Mouse (Mus musculus) lung, adult 2 months (tissue): ENCODE data around the gene S100a2. TPM values are rescaled to one million over a fixed set of nuclear protein-coding genes. Genes with fewer than 3 reads are reported as not detected.

Source experiments
- DNase-seq: peaks from one replicate; pipeline ENCODE4 v3.0.0; 2022
- H3K4me1 ChIP-seq: fragments of 200-500 bp; 2 replicates; pipeline ENCODE4 v1.6.1; 2011; ENCODE audit warnings: low read length; ENCODE audit not compliant: control insufficient read depth, insufficient read depth
- H3K4me3 ChIP-seq: fragments of 200-500 bp; replicated peaks from 2 replicates; pipeline ENCODE3; 2011; ENCODE audit warnings: low read depth, mild to moderate bottlenecking, control low read depth, low read length; ENCODE audit errors: extremely low read depth
- CTCF ChIP-seq: fragments of 200-500 bp; IDR thresholded peaks from 2 replicates; pipeline ENCODE4 v1.5.1; 2011; ENCODE audit warnings: mild to moderate bottlenecking, low read length, control low read depth; ENCODE audit not compliant: insufficient read depth
- POLR2A ChIP-seq: fragments of 200-500 bp; IDR thresholded peaks from 2 replicates; pipeline ENCODE4 v1.6.1; 2011; ENCODE audit warnings: low read depth, mild to moderate bottlenecking, control low read depth, low read length, borderline replicate concordance; ENCODE audit errors: extremely low read depth
- whole genome bisulfite sequencing: fragments of 180-500 bp; shearing (Covaris S2); methylation state at CpG from one replicate; pipeline ENCODE4 v1.1.7; 2018; 5-methylcytosine and 5-hydroxymethylcytosine counted together
- polyA plus RNA-seq: library from polyadenylated mRNA; depleted of rRNA; stranded (reverse); fragments of >200 nt; gene quantifications from 2 replicates; pipeline ENCODE4 v1.2.3, GENCODE M21; 2012; rRNA removed

The S100a2 gene
- polyA plus RNA-seq: not detected in 2 replicates

DNA sequence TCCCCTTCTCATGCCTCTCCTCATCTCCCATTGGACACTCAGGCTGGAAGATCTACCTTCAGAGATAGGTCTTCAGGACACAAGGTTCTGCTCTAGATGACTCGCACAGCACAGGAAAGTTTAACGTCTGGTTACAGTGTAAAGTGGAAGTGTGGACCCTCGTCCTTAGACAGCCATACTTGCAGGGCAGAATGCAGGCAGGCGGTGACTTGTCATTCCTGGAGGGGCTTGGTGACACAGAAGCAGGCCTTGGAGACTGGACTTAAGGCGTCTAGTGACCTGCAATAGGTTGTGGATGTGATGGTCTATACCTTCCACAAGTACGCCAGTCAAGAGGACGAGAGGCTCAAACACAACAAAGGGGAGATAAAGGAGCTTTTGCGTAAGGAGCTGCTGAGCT lies at the start of gene S100a2:
S100a2 (plus strand) TSS at position 301 of the 400 bp plus-strand sequence.
- peaks cover 12% of the 10 kb centered on the region for H3K4me1 ChIP-seq
- 91% methylated on average over 8 of the region's 8 CpGs for WGBS
- TF ChIP-seq CTCF: no peak
- TF ChIP-seq POLR2A: no peak

DNA sequence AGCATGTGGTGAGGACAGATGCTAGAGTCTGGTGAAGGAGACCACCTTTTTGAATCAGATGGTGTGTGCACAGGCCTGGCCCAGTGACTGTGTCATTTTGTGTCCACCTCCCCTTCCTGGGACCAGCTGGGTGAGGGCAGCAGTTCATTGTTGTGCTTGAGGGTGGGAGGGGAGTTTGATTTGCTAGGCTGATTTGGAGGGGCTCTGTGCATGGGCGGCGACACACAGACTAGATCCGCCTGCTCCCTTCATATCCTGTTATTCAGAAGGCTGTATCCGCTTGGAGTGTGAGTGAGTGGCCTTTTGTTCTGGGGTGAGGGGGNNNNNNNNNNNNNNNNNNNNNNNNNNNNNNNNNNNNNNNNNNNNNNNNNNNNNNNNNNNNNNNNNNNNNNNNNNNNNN lies 49.1 kb upstream of the S100a2 start:
- Histone ChIP-seq H3K4me3 (peak overlapping the region; percentile 71), H3K4me1 (peaks cover 11% of the 10 kb centered on the region)
- peak; percentile 30 for DNase-seq
- 42% methylated on average over 4 of the region's 4 CpGs for WGBS
- no peak for TF ChIP-seq CTCF
- TF ChIP-seq POLR2A: peak; percentile 95

More for the DNA sequence above, at the start of gene S100a2:
- no peak for DNase-seq
- H3K4me3 ChIP-seq: no peak within 1 kb of the TSS

DNA sequence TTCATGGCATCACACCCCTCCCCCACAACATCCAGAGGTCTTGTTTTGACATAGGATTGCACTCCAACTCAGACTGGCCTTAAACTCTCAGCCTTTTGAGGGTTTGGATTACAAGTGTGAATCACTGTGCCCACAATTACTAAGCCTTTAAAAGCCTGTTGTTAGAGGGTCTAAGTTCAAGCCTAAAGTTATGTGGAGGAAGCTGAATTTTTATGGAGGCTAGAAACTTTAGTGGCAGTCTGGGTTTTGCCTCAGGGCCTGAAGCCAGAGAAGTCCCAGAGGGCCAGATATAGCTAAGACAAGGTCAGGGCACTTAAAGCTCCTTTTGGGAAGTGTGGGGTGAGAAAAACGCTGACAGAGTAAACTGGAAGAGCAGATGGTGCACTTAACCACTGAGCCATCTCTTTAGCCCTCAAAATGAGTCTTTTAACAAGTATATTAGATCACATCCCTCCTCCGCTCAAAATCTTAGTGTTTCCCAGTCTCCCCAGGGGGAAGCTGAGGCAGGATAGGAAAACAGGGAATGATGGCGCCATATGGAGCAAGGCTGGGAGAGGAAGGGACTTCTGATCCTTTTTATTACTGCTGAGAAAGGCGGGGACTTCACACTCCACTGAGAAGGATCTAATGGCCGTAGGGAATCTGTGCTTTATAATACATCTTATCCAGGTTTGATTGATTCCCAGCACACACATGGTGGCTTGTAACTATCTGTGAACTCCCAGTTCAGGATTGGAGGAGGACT lies 40.2 kb upstream of the S100a2 start:
- TF ChIP-seq POLR2A: no peak
- TF ChIP-seq CTCF: no peak
- no peaks in the 10 kb centered on the region for H3K4me1 ChIP-seq
- 75% methylated on average over 5 of the region's 5 CpGs for WGBS
- DNase-seq: no peak
- H3K4me3 ChIP-seq: no peak overlapping the region

DNA sequence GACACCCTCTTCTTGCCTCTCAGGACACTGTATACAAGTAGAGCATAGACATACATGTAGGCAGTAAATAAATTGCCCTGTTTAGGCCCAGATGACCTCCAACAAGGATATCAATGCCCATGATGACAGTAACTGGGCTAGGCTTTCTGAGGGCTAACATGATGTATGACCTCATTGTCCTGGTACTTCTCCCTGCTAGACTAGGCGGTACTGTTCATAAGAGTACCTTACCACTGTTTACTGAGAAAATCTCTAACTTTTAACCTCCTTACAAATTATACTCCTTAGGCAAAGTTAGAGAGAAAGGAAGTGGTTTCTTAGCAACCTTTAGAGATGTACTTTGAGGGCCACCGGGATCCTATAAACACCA lies 39.6 kb upstream of the S100a2 start:
- 62% methylated on average over 2 of the region's 2 CpGs for WGBS
- TF ChIP-seq CTCF: no peak
- Histone ChIP-seq H3K4me1 (no peaks in the 10 kb centered on the region), H3K4me3 (no peak overlapping the region)
- no peak for DNase-seq

DNA sequence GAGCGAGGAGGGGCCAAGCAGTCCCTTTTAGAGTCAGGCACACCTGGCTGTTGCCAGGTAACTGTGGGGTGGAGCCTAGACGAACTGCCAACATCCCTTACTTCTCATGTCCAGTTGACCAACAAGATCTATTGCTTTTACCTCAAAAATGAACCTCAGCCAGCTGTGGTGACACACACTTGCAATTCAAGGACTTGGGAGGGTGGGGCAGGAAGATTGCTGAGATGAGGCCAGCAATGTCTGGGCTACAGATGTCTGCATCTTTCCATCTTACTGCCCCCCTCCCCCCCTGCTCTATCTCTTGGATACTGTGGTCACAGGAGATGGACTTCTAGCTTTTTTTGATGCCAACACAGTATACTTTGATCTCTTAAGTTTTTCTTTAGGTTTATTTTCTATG lies 37.8 kb upstream of the S100a2 start:
- no peak for TF ChIP-seq POLR2A
- TF ChIP-seq CTCF: no peak
- DNase-seq: no peak
- WGBS: 58% methylated on average over 2 of the region's 2 CpGs

DNA sequence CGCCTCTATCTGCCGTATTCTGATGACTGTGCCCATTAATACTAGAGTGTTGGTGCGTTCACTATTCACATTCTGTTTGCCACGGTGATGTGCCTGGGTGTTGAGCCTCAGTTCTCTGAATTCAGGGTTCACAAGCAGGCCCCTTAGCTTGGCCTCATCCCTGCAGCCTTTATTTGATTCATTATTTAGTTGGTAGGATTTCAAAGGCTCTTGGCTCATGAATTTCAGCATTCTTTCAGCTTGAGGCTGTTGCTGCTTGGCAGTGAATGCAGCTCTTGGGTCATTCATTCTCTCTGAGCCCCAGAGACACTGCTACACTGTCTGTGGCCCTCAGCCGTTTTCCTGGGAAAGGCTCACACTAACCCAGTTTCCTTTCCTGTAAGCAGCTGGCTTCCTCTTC lies 34.1 kb upstream of the S100a2 start:
- DNase-seq: no peak
- WGBS: 66% methylated on average over 5 of the region's 5 CpGs
- TF ChIP-seq CTCF: no peak
- no peak for TF ChIP-seq POLR2A
- Histone ChIP-seq H3K4me3 (no peak overlapping the region), H3K4me1 (no peaks in the 10 kb centered on the region)

More for the DNA sequence above, 37.8 kb upstream of the S100a2 start:
- no peak overlapping the region for H3K4me3 ChIP-seq
- no peaks in the 10 kb centered on the region for H3K4me1 ChIP-seq

DNA sequence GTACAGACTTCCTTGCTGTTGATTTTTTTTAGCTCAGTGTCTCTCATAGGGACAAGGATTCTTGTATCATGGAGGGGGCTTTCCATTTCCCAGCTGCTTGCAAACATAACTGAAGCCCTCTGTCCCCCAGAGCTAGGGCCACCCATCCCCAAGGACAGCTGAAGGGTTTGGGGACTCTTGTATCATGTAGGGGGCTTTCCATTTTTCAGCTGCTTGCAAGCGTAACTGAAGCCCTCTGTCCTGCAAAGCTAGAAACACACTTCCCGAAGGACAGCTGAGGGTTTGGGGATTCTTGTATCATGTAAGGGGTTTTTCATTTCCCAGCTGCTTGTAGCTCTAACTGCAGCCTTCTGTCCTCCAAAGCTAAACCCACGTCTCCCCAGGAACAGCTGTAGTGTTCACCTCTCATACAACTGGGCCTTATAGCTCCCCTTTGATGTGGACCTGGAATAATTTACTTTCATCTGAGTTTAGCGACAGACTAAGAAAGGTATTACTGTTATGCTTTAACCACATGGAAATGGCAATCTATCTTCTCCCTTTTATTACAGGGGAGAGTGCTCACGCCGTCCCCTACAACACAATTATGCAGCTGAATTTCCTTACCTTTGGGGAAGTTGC lies 29.9 kb upstream of the S100a2 start, which contains the start of gene S100a3:
S100a3 (plus strand) TSS at position 571 of the 621 bp plus-strand sequence.
- DNase-seq: no peak
- WGBS: 87% methylated on average over 6 of the region's 6 CpGs
- H3K4me3 ChIP-seq: no peak within 1 kb of the TSS
- H3K4me1 ChIP-seq: no peaks in the 10 kb centered on the region
- TF ChIP-seq CTCF (no peak), POLR2A (no peak)

DNA sequence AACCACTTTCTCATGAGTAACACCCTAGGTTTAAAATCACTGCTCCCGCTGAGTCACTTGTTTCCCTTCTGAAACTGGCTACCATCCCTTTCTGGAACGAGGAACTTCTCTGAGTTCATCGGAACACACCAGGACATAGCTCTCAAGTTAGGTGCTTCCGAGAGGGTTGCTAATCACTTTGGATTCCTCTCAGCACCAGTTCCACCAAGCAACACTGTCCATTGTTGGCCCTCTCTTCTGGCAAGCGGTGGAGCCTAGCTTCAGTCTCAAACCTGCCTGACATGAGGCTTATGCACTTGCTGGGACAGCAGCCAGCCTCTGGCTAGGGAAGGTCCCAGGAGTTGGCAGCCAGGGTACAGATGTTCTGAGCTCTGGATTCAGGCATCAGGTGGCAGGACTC lies 15.4 kb upstream of the S100a2 start:
- DNase-seq: no peak
- 77% methylated on average over 5 of the region's 5 CpGs for WGBS
- H3K4me3 ChIP-seq: no peak overlapping the region
- no peaks in the 10 kb centered on the region for H3K4me1 ChIP-seq
- TF ChIP-seq CTCF (no peak), POLR2A (no peak)

DNA sequence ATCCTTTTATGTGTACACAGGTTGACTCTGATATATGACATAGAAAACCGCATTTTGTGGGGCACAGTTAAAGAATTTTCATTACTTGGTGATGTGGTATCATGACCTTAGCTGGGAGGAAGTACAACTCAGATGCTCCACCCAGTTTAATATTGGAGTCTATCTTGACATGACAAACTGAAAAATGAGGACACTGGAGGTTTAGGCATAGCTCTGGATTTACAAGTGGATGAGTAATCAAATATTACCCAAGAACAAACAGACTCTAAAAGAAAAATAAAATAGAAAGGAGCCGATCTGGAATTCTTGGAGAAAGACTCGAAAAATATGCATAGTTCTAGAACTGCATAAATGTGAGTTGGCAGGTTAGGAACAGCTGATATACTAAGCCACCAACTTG lies 14.7 kb upstream of the S100a2 start:
- Histone ChIP-seq H3K4me3 (no peak overlapping the region), H3K4me1 (no peaks in the 10 kb centered on the region)
- no peak for TF ChIP-seq CTCF
- no peak for TF ChIP-seq POLR2A
- DNase-seq: no peak
- WGBS: 62% methylated on average over 3 of the region's 3 CpGs
